Mouse (Mus musculus) stomach, postnatal 0 days (tissue): Measurements from ENCODE around the gene Notch1. TPM values are rescaled to one million over a fixed set of nuclear protein-coding genes. Genes with fewer than 3 reads are reported as not detected.
A peak's percentile ranks its signal among the peaks of the same experiment; 100 is the strongest.

Experiments
- ATAC-seq: fragments of 200-750 bp; cut with Nextera tagmentation; 2 replicates; pipeline ENCODE4 v1.8.0; 2017; ENCODE audit not compliant: low FRiP score, low TSS enrichment
- DNase-seq: peaks from one replicate; pipeline ENCODE4 v3.0.0-alpha.2; 2016; ENCODE audit warnings: low spot score
- H3K27ac ChIP-seq: fragments of 300-500 bp; sonication (generic); replicated peaks from 2 replicates; pipeline ENCODE4 v1.5.1; 2014; ENCODE audit warnings: mild to moderate bottlenecking, control low read depth
- H3K27me3 ChIP-seq: fragments of 300-500 bp; sonication (generic); 2 replicates; pipeline ENCODE4 v1.6.1; 2014; ENCODE audit warnings: low read length; ENCODE audit not compliant: control insufficient read depth, insufficient read depth
- H3K36me3 ChIP-seq: fragments of 300-500 bp; sonication (generic); 2 replicates; pipeline ENCODE4 v1.6.1; 2014; ENCODE audit warnings: low read length, mixed read lengths; ENCODE audit not compliant: control insufficient read depth, insufficient read depth
- H3K4me1 ChIP-seq: fragments of 300-500 bp; sonication (generic); replicated peaks from 2 replicates; pipeline ENCODE4 v1.6.1; 2014; ENCODE audit warnings: antibody characterized with exemption; ENCODE audit not compliant: control insufficient read depth, insufficient read depth
- H3K4me2 ChIP-seq: fragments of 300-500 bp; sonication (generic); replicated peaks from 2 replicates; pipeline ENCODE4 v1.6.1; 2014; ENCODE audit warnings: low read depth, mild to moderate bottlenecking, control low read depth, moderate library complexity
- H3K4me3 ChIP-seq: fragments of 300-500 bp; sonication (generic); 2 replicates; pipeline ENCODE4 v1.5.1; 2014; ENCODE audit warnings: low read depth, low read length, control low read depth
- H3K9ac ChIP-seq: fragments of 300-500 bp; sonication (generic); 2 replicates; pipeline ENCODE4 v1.6.1; 2014; ENCODE audit warnings: mild to moderate bottlenecking, low read length, control low read depth, mixed read lengths
- H3K9me3 ChIP-seq: fragments of 300-500 bp; sonication (generic); 2 replicates; pipeline ENCODE4 v1.6.1; 2016; ENCODE audit warnings: low read length; ENCODE audit not compliant: control insufficient read depth
- CTCF ChIP-seq: IDR thresholded peaks from 2 replicates; pipeline ENCODE4 v1.5.1; 2016; ENCODE audit warnings: antibody characterized with exemption, low read depth, mild to moderate bottlenecking, moderate library complexity
- EP300 ChIP-seq: optimal IDR thresholded peaks from 2 replicates; pipeline ENCODE3; 2016; ENCODE audit warnings: antibody characterized with exemption
- WGBS: fragments of 180-500 bp; shearing (Covaris S2); extraction: QIAGEN DNeasy Blood & Tissue Kit; methylation state at CpG from one replicate; pipeline ENCODE4 v1.1.7; 2014; 5-methylcytosine and 5-hydroxymethylcytosine counted together
- polyA plus RNA-seq: library from polyadenylated mRNA; unstranded; fragments of >200 nt; fragmentation: Nextera tagmentation; extraction: Ambion mirVana; gene quantifications from 2 replicates; pipeline ENCODE4 v1.2.1, GENCODE M21; 2015

The Notch1 gene
- polyA plus RNA-seq, 1 experiment from 2014 or later, result 4.8 TPM

GRCm38 (mm10) chr2:26493021-26493781 is 23.3 kb downstream of the Notch1 start:
- peak overlapping the region; percentile 76 for H3K27ac ChIP-seq
- H3K4me3 ChIP-seq, result no peak overlapping the region
- peaks cover 23% of the 10 kb centered on the region for H3K4me1 ChIP-seq
- H3K4me2 ChIP-seq, result 0 out of 2 replicates have a peak overlapping the region, but pooled peaks have one; percentile 14
- peak overlapping the region; percentile 18; the same call in 1 of the 2 replicates for H3K9ac ChIP-seq
- H3K9me3 ChIP-seq, result no peaks in the 10 kb centered on the region
- WGBS, result 39% methylated on average over 9 of the region's 9 CpGs
- H3K36me3 ChIP-seq, result no peaks in the 10 kb centered on the region; the same call in 1 of the 2 replicates
- no peaks in the 10 kb centered on the region for H3K27me3 ChIP-seq
- ATAC-seq (no peak; the same call in 1 of the 2 replicates), DNase-seq (no peak)
- TF ChIP-seq CTCF, result no peak
- no peak for TF ChIP-seq EP300

GRCm38 (mm10) chr2:26490760-26491301 is 25.6 kb downstream of the Notch1 start:
- Histone ChIP-seq H3K27ac (peak overlapping the region; percentile 56), H3K4me1 (peaks cover 34% of the 10 kb centered on the region)
- 39% methylated on average over 4 of the region's 4 CpGs for whole genome bisulfite sequencing

GRCm38 (mm10) chr2:26488535-26489135 is 27.8 kb downstream of the Notch1 start:
- no peak overlapping the region for H3K4me2 ChIP-seq
- H3K36me3 ChIP-seq, result peaks cover 3% of the 10 kb centered on the region; the same call in 1 of the 2 replicates
- 39% methylated on average over 9 of the region's 9 CpGs for WGBS
- DNase-seq, result no peak
- no peak for ATAC-seq
- H3K4me1 ChIP-seq, result peaks cover 29% of the 10 kb centered on the region
- TF ChIP-seq CTCF, result no peak
- TF ChIP-seq EP300, result no peak
- no peaks in the 10 kb centered on the region for H3K27me3 ChIP-seq
- H3K4me3 ChIP-seq, result no peak overlapping the region
- H3K27ac ChIP-seq, result 0 out of 2 replicates have a peak overlapping the region, but pooled peaks have one; percentile 30
- no peak overlapping the region for H3K9ac ChIP-seq
- no peaks in the 10 kb centered on the region for H3K9me3 ChIP-seq

More at GRCm38 (mm10) chr2:26490760-26491301, 25.6 kb downstream of the Notch1 start:
- TF ChIP-seq CTCF (peak; percentile 21; the same call in 1 of the 2 replicates), EP300 (no peak)
- H3K9me3 ChIP-seq, result no peaks in the 10 kb centered on the region
- DNase-seq (no peak), ATAC-seq (no peak)
- no peak overlapping the region for H3K4me2 ChIP-seq
- no peaks in the 10 kb centered on the region for H3K27me3 ChIP-seq
- no peak overlapping the region for H3K4me3 ChIP-seq
- H3K36me3 ChIP-seq, result no peaks in the 10 kb centered on the region; the same call in 1 of the 2 replicates
- no peak overlapping the region for H3K9ac ChIP-seq

GRCm38 (mm10) chr2:26487322-26488021 is 29.0 kb downstream of the Notch1 start:
- no peak overlapping the region for H3K4me2 ChIP-seq
- peak overlapping the region; percentile 49 for H3K27ac ChIP-seq
- WGBS, result 44% methylated on average over 18 of the region's 18 CpGs
- no peaks in the 10 kb centered on the region for H3K9me3 ChIP-seq
- ATAC-seq, result no peak
- DNase-seq, result peak; percentile 50
- peaks cover 29% of the 10 kb centered on the region for H3K4me1 ChIP-seq
- TF ChIP-seq CTCF, result no peak
- no peak for TF ChIP-seq EP300
- no peaks in the 10 kb centered on the region for H3K27me3 ChIP-seq
- no peak overlapping the region for H3K9ac ChIP-seq
- H3K4me3 ChIP-seq, result no peak overlapping the region
- peaks cover 3% of the 10 kb centered on the region; the same call in 1 of the 2 replicates for H3K36me3 ChIP-seq

GRCm38 (mm10) chr2:26486835-26487321 is 29.6 kb downstream of the Notch1 start:
- 51% methylated on average over 3 of the region's 3 CpGs for WGBS
- Histone ChIP-seq H3K4me3 (no peak overlapping the region), H3K9ac (no peak overlapping the region), H3K27me3 (no peaks in the 10 kb centered on the region), H3K36me3 (peaks cover 3% of the 10 kb centered on the region; the same call in 1 of the 2 replicates), H3K4me2 (no peak overlapping the region), H3K27ac (peak overlapping the region; percentile 25; the same call in 1 of the 2 replicates), H3K4me1 (peaks cover 29% of the 10 kb centered on the region), H3K9me3 (no peaks in the 10 kb centered on the region)
- DNase-seq (no peak), ATAC-seq (no peak)
- TF ChIP-seq EP300, result no peak
- TF ChIP-seq CTCF, result no peak
